Mouse (Mus musculus) adrenal gland, adult 18-20 months (tissue): ENCODE results near the gene Tmem8. TPM values are rescaled to one million over a fixed set of nuclear protein-coding genes. Genes with fewer than 3 reads are reported as not detected.
A peak's percentile ranks its signal among the peaks of the same experiment; 100 is the strongest.
"Not testable (repeated sequence)": the region's sequence is repeated elsewhere in the genome, so short reads cannot be mapped to it uniquely, and the experiment has no call there.

ENCODE experiments used
- DNase-seq, 2 experiments: peaks; one replicate each; pipeline ENCODE4 v3.0.0; 2021 to 2022; ENCODE audit warnings: low spot score in 2 of 2
- total RNA-seq, 2 experiments: library from RNA; stranded (reverse); gene quantifications; 1 replicate in 1 of 2; 2 replicates in 1 of 2; pipeline ENCODE4 v1.2.3; 2021

Gene Tmem8
- total RNA-seq, 2 experiments from 2014 or later, result 6.4 to 7.6 TPM

- no peak for DNase-seq
These were observed 2.9 kb upstream of the Tmem8 start for GRCm38 (mm10) chr17:26110156-26110555.

GRCm38 (mm10) chr17:26111024-26111423 lies 2.1 kb upstream of the Tmem8 start:
- DNase-seq, result no peak

GRCm38 (mm10) chr17:26111722-26112121 lies 1.4 kb upstream of the Tmem8 start:
- DNase-seq, result no peak

- no peak for DNase-seq
These were observed 348 bp upstream of the Tmem8 start for GRCm38 (mm10) chr17:26112751-26113150.

GRCm38 (mm10) chr17:26114061-26114460 lies 962 bp downstream of the Tmem8 start:
- no peak for DNase-seq

GRCm38 (mm10) chr17:26114461-26114860 lies 1.4 kb downstream of the Tmem8 start:
- not testable (repeated sequence) for DNase-seq

GRCm38 (mm10) chr17:26115205-26115898 lies 2.3 kb downstream of the Tmem8 start:
- DNase-seq, result no peak

- DNase-seq, result no peak
These were observed 2.9 kb downstream of the Tmem8 start for GRCm38 (mm10) chr17:26115956-26116487.

GRCm38 (mm10) chr17:26116503-26117258 lies 3.6 kb downstream of the Tmem8 start:
- no peak for DNase-seq

- DNase-seq, result peak; percentile 39 to 50
These were observed 6.9 kb downstream of the Tmem8 start for GRCm38 (mm10) chr17:26119766-26120710.

GRCm38 (mm10) chr17:26122431-26123140 lies 9.5 kb downstream of the Tmem8 start:
- no peak for DNase-seq

GRCm38 (mm10) chr17:26123267-26123684 lies 10.2 kb downstream of the Tmem8 start, which contains the start of gene Mrpl28:
Gene Mrpl28 (plus strand): TSS chr17:26123500.
- peak; percentile 78 to 82 for DNase-seq

GRCm38 (mm10) chr17:26124560-26124959 lies 11.5 kb downstream of the Tmem8 start:
- no peak for DNase-seq

GRCm38 (mm10) chr17:26125226-26125625 lies 12.1 kb downstream of the Tmem8 start:
- no peak for DNase-seq

GRCm38 (mm10) chr17:26131062-26131732 lies 18.1 kb downstream of the Tmem8 start:
- DNase-seq, result no peak

GRCm38 (mm10) chr17:26131856-26132853 lies 19.1 kb downstream of the Tmem8 start:
- DNase-seq, result no peak

GRCm38 (mm10) chr17:26137106-26137750 lies 24.1 kb downstream of the Tmem8 start:
- no peak for DNase-seq

- DNase-seq, result no peak
These were observed 24.6 kb downstream of the Tmem8 start for GRCm38 (mm10) chr17:26137751-26138130.
